Mouse (Mus musculus) layer of hippocampus, adult 18-20 months (tissue): ENCODE measurements around the gene Lrrk2. TPM values are rescaled to one million over a fixed set of nuclear protein-coding genes. Genes with fewer than 3 reads are reported as not detected.
"Not testable (repeated sequence)": the region's sequence is repeated elsewhere in the genome, so short reads cannot be mapped to it uniquely, and the experiment has no call there.

Experiments used
- DNase-seq, 2 experiments: peaks; one replicate each; pipeline ENCODE4 v3.0.0; 2022; ENCODE audit warnings: low spot score in 2 of 2
- total RNA-seq, 2 experiments: library from RNA; stranded (reverse); gene quantifications; 2 replicates each; pipeline ENCODE4 v1.2.3; 2021

The Lrrk2 gene
- total RNA-seq, 2 experiments from 2014 or later: 19.0 to 23.3 TPM

DNA sequence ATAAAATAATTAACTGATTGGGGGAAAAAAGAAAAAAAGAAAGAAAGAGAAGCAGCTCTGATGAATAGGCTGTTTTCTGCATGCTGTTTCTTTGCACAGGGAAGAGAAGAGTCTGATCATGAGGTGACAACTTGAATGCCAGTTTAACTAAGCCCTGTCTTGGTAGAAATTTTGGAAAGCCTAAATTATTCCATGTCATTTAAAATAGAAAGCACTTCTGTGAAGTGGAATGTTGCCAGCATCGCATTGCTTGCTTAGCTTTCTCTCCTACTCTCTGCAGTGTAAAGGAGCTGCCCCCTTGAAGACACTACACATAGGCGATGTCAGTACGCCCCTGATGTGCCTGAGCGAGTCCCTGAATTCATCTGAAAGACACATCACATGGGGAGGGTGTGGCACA is 133.5 kb downstream of the Lrrk2 start:
- peak in 1 of 2 experiments; percentile 3 for DNase-seq

DNA sequence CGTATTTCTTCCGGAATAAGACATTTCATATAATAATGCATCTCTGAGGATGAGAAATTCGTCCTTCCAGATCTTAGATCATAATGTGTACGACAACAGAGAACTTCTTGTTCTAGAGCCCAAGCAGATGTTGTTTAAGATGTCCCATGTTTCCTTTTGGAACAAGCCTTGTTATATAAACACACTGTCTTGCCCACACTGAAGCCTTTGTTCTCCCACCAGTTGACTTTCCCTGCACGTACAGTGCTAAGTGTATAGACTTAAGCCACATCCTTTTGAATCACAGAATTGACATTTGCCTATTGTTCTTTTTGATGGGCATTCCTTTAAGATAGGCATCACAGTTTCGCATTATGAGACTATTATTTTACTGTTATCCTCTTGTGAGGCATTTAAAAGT is 162.3 kb downstream of the Lrrk2 start:
- DNase-seq: no peak

DNA sequence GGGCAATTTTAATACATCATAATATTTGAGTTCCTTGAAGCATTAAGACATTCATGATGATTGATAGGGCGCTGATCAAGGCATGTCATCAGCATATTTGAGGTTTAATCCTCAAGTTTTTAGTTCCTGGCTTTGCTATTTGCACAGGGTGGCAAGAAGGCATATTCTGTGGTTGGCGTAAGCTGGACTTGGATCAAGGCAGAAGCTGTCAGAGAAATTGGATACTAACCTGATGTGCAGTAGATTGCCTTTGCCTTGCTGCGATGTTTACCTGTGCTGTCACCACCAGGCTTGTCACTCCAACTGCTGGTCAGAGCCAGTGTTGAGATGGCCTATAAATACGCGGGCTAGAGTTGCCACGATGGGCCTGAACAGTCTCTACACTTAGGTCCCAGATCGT is 165.0 kb downstream of the Lrrk2 start, which contains the start of gene Smgc:
TSS of gene Smgc (plus strand) at position 301 of the 400 bp plus-strand sequence.
- DNase-seq: no peak

DNA sequence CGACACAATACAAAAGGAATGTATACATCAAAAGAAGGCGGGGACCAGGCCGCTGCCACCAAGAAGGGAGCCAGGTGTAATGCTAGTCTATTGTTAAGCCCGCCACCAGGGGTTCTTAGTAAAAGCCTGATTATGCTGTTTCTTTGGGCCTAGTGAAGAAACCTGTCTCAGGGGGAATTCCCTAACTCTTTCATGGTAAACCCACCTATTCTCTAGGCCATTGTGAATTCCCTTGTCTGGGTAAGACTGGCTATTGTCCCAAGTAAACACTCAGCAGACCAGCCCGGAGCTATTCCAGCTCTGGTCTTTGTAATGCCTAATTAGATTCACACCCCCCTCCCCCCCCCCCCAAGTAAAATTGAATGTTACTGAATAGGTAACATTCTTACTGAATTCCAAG is 191.2 kb downstream of the Lrrk2 start:
- not testable (repeated sequence) for DNase-seq

Other genes starting within 250 kb of the Lrrk2 start
- gene Slc2a13, start 99.9 kb upstream of the Lrrk2 start, total RNA-seq: 10 to 100 TPM; 63.9 to 72.3 TPM
- gene Smgc, start 165.1 kb downstream of the Lrrk2 start, total RNA-seq: not detected